Mouse (Mus musculus): ENCODE results near the gene Dgki. TPM values are rescaled to one million over a fixed set of nuclear protein-coding genes. Genes with fewer than 3 reads are reported as not detected.
"Not testable (repeated sequence)": the region's sequence is repeated elsewhere in the genome, so short reads cannot be mapped to it uniquely, and the experiment has no call there.

The Dgki gene
- polyA plus RNA-seq, 1 experiment from 2014 or later = 0.97 TPM

DNA sequence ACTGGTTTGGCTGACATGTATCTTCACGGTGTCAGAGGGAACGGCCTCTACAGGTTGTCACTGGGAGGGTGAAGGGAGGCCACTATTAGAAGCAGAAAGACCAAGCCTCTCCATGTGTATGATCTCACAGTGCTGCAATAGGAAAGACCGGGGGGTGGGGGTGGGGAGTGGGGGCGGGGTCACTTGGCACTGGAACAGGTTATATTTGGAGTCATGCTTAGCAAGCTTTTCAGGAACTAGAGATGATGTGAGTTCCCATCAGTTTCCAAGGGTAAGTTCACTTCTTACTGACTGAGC, 156.2 kb downstream of the Dgki start:
- H3K27ac ChIP-seq (replicated peaks; ENCODE audit: low read depth, low read length) = no peak overlapping the region
- ATAC-seq (ENCODE audit: insufficient number of reproducible peaks, low FRiP score, low TSS enrichment, low read depth) (no peak), DNase-seq (ENCODE audit: low spot score) (no peak)
- H3K4me2 ChIP-seq (ENCODE audit: low read depth, severe bottlenecking) = no peak overlapping the region
- no peaks in the 10 kb centered on the region for H3K4me1 ChIP-seq (ENCODE audit: control insufficient read depth, insufficient read depth, low read length)
- no peak overlapping the region for H3K4me3 ChIP-seq (ENCODE audit: low read depth, low read length)
- H3K36me3 ChIP-seq (ENCODE audit: control insufficient read depth, insufficient read depth, low read length) = no peaks in the 10 kb centered on the region
- 81% methylated on average over 4 of the region's 4 CpGs for WGBS
- no peak overlapping the region for H3K9ac ChIP-seq (ENCODE audit: low read length)
- no peaks in the 10 kb centered on the region for H3K9me3 ChIP-seq (ENCODE audit: control insufficient read depth, low read length)
- no peaks in the 10 kb centered on the region for H3K27me3 ChIP-seq (ENCODE audit: control insufficient read depth, insufficient read depth, low read length)

DNA sequence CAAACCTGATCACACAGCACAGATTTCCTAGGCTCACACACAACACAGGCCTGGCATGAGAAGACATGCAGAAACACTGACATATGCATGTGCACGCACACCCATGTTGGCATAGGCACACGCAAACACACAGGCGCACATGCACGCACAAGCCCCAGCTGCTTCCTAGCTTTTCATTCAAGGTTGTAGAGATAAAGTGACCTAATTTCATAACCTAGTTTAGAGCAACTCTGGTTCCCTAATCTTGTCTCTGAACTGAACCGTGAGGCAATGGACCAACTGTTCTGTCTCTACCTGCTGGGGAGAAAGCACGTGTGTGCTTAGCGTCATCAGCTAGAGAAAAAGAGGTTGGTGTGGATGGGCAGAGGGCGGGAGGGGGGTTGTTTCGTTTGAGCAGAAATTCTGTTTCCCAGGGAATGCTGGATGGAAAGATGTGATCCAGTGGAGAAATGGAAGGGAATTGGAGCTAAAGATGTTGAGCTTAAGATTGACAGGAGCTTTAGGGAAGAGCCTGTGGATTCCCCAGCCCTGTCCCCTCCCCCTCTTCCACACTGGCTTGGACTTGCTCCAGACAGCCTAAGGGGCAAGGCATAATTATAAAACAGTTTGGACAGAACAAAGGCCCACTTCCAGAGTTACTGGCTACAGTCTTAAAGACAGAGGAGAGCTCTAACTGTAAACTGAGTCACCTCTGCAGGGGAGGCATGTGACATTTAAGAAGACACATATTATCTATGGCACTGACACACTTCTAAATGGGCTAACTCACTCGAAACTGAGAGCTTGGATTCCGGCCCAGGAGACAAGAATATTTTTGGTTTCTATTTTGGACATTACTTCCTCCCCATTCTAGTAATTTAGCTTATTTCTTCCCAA, 156.8 kb downstream of the Dgki start:
- no peak overlapping the region for H3K4me2 ChIP-seq (ENCODE audit: low read depth, severe bottlenecking)
- no peak overlapping the region for H3K9ac ChIP-seq (ENCODE audit: low read length)
- no peaks in the 10 kb centered on the region for H3K27me3 ChIP-seq (ENCODE audit: control insufficient read depth, insufficient read depth, low read length)
- H3K27ac ChIP-seq (replicated peaks; ENCODE audit: low read depth, low read length) = no peak overlapping the region
- no peaks in the 10 kb centered on the region for H3K36me3 ChIP-seq (ENCODE audit: control insufficient read depth, insufficient read depth, low read length)
- H3K9me3 ChIP-seq (ENCODE audit: control insufficient read depth, low read length) = no peaks in the 10 kb centered on the region
- no peak for DNase-seq (ENCODE audit: low spot score)
- H3K4me1 ChIP-seq (ENCODE audit: control insufficient read depth, insufficient read depth, low read length) = no peaks in the 10 kb centered on the region
- ATAC-seq (ENCODE audit: insufficient number of reproducible peaks, low FRiP score, low TSS enrichment, low read depth) = no peak
- no peak overlapping the region for H3K4me3 ChIP-seq (ENCODE audit: low read depth, low read length)
- 87% methylated on average over 11 of the region's 11 CpGs for WGBS

DNA sequence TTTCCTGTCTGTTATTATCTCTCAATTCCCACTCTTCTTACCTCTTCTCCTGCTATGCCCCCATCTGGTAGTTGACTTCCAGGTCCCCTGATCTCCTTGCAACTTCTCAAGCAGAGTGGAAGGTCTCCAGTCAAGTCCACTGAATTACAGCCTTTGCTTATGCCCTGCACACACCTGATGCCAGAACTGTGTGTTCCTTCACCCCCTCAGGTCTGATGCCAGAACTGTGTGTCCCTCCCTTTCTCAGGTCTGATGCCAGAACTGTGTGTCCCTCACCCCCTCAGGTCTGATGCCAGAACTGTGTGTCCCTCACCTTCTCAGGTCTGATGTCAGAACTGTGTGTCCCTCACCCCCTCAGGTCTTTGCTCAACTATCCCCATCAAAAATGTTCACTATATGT, 161.2 kb downstream of the Dgki start:
- H3K4me1 ChIP-seq (ENCODE audit: control insufficient read depth, insufficient read depth, low read length) = no peaks in the 10 kb centered on the region
- no peak overlapping the region for H3K9ac ChIP-seq (ENCODE audit: low read length)
- no peak for ATAC-seq (ENCODE audit: insufficient number of reproducible peaks, low FRiP score, low TSS enrichment, low read depth)
- H3K4me3 ChIP-seq (ENCODE audit: low read depth, low read length) = no peak overlapping the region
- H3K36me3 ChIP-seq (ENCODE audit: control insufficient read depth, insufficient read depth, low read length) = no peaks in the 10 kb centered on the region
- H3K27me3 ChIP-seq (ENCODE audit: control insufficient read depth, insufficient read depth, low read length) = no peaks in the 10 kb centered on the region
- H3K9me3 ChIP-seq (ENCODE audit: control insufficient read depth, low read length) = no peaks in the 10 kb centered on the region
- H3K27ac ChIP-seq (replicated peaks; ENCODE audit: low read depth, low read length) = no peak overlapping the region
- no peak overlapping the region for H3K4me2 ChIP-seq (ENCODE audit: low read depth, severe bottlenecking)
- no peak for DNase-seq (ENCODE audit: low spot score)

DNA sequence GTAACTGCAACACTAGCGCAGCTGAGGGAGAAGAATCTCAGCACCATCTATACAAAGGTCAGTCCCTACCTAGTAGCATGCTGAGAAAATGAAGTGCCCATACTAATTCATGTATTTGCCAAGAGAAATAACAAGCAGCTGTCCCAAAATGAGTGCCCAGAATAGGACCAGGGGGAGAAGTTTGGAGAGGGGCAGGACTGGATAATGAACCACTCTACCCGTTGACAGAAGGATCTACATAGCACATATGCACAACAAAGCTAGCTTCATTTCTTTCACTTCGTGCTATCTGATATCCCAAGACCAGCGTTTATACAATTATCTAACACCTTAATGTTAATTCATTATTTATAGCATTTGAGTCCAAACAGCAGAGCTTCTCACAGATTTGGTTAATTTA, 168.7 kb downstream of the Dgki start:
- H3K27ac ChIP-seq (replicated peaks; ENCODE audit: low read depth, low read length) = no peak overlapping the region
- H3K9ac ChIP-seq (ENCODE audit: low read length) = no peak overlapping the region
- ATAC-seq (ENCODE audit: insufficient number of reproducible peaks, low FRiP score, low TSS enrichment, low read depth) = no peak
- no peak overlapping the region for H3K4me2 ChIP-seq (ENCODE audit: low read depth, severe bottlenecking)
- WGBS = 90% methylated on average over 4 of the region's 4 CpGs
- H3K4me3 ChIP-seq (ENCODE audit: low read depth, low read length) = no peak overlapping the region
- H3K27me3 ChIP-seq (ENCODE audit: control insufficient read depth, insufficient read depth, low read length) = no peaks in the 10 kb centered on the region
- no peaks in the 10 kb centered on the region for H3K36me3 ChIP-seq (ENCODE audit: control insufficient read depth, insufficient read depth, low read length)
- no peaks in the 10 kb centered on the region for H3K9me3 ChIP-seq (ENCODE audit: control insufficient read depth, low read length)
- DNase-seq (ENCODE audit: low spot score) = no peak
- no peaks in the 10 kb centered on the region for H3K4me1 ChIP-seq (ENCODE audit: control insufficient read depth, insufficient read depth, low read length)

DNA sequence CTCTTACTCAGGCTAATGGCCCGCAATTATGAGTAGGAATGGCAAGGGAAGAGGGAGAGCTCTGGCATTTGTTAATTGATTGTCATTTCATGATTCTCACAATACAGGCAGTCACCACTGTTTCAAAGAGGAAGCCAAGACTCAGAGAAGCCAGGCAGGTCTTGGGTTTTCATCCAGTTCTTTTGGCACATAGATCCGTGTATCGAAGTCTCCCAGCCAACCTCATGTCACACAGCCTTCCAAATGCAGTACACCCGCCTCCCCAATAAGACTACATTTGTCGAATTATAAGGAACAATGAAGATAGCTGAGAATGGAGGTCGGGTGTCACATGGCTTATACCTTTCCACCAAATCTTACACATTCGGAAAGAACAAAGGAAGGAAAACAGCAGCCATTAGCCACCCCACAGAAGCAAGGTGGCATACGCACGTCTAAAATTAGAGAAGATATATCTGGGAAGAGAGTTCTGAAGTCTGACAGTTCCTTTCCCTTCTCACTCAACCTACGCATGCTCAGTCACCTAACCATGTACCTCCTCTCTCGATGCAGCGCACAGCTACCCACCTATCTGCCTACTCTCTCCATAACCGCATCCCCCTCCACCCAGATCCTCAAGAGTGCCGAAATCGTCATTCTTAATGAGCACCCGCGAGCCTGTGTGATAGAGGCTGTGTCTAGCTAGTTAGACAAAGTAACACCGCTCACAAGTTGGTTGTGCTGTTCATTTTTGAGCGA, 179.4 kb downstream of the Dgki start:
- DNase-seq (ENCODE audit: low spot score) = no peak
- Histone ChIP-seq H3K4me2 (ENCODE audit: low read depth, severe bottlenecking) (no peak overlapping the region), H3K9ac (ENCODE audit: low read length) (no peak overlapping the region), H3K4me3 (ENCODE audit: low read depth, low read length) (no peak overlapping the region), H3K36me3 (ENCODE audit: control insufficient read depth, insufficient read depth, low read length) (no peaks in the 10 kb centered on the region), H3K9me3 (ENCODE audit: control insufficient read depth, low read length) (no peaks in the 10 kb centered on the region), H3K27me3 (ENCODE audit: control insufficient read depth, insufficient read depth, low read length) (no peaks in the 10 kb centered on the region), H3K4me1 (ENCODE audit: control insufficient read depth, insufficient read depth, low read length) (no peaks in the 10 kb centered on the region), H3K27ac (replicated peaks; ENCODE audit: low read depth, low read length) (no peak overlapping the region)
- ATAC-seq (ENCODE audit: insufficient number of reproducible peaks, low FRiP score, low TSS enrichment, low read depth) = no peak
- WGBS = 91% methylated on average over 19 of the region's 19 CpGs

DNA sequence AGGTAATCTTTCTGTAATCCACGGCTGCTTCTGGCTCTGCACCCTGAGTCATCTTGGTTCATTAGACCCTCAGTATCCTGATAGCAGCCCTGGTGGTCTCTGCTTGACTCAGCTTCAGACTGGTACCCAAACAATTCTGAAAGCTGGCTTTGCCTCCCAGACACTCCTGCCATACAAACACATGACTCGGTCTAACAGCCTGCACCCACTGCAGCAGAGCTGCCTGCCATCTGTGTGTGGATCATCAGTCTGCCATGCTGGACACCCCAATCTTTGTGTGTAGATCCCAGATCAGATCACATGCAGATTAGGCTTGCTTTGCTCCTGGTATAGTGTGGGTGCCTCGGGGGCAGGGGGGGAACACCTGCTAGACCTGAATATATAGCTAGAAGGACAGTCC, 180.8 kb downstream of the Dgki start:
- H3K36me3 ChIP-seq (ENCODE audit: control insufficient read depth, insufficient read depth, low read length) = no peaks in the 10 kb centered on the region
- H3K4me1 ChIP-seq (ENCODE audit: control insufficient read depth, insufficient read depth, low read length) = no peaks in the 10 kb centered on the region
- no peak for DNase-seq (ENCODE audit: low spot score)
- H3K27me3 ChIP-seq (ENCODE audit: control insufficient read depth, insufficient read depth, low read length) = no peaks in the 10 kb centered on the region
- H3K4me2 ChIP-seq (ENCODE audit: low read depth, severe bottlenecking) = no peak overlapping the region
- ATAC-seq (ENCODE audit: insufficient number of reproducible peaks, low FRiP score, low TSS enrichment, low read depth) = no peak
- WGBS = 86% methylated on average over 3 of the region's 3 CpGs
- no peaks in the 10 kb centered on the region for H3K9me3 ChIP-seq (ENCODE audit: control insufficient read depth, low read length)
- no peak overlapping the region for H3K27ac ChIP-seq (replicated peaks; ENCODE audit: low read depth, low read length)
- no peak overlapping the region for H3K4me3 ChIP-seq (ENCODE audit: low read depth, low read length)
- no peak overlapping the region for H3K9ac ChIP-seq (ENCODE audit: low read length)

DNA sequence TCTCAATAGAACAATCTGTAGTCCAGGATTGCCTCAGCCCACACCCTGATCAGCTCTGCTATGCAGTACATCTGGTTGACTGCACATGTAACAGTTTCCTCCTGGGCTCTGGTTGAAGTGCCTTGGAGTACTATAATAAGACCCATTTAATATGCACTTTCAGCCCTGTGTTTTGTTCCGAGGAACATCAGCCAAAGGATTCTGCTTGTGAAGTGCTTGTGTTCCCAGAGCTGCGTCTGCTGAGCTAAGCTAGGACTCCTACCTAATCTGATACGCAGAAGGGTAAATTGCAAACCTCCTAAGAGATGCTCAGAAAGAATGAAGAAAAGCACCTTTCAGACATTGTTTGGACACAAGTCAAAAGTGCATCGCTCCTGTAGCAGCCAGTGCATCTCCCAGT, 186.9 kb downstream of the Dgki start:
- H3K9ac ChIP-seq (ENCODE audit: low read length) = no peak overlapping the region
- DNase-seq (ENCODE audit: low spot score) (no peak), ATAC-seq (ENCODE audit: insufficient number of reproducible peaks, low FRiP score, low TSS enrichment, low read depth) (no peak)
- no peaks in the 10 kb centered on the region for H3K36me3 ChIP-seq (ENCODE audit: control insufficient read depth, insufficient read depth, low read length)
- H3K4me3 ChIP-seq (ENCODE audit: low read depth, low read length) = no peak overlapping the region
- H3K4me1 ChIP-seq (ENCODE audit: control insufficient read depth, insufficient read depth, low read length) = no peaks in the 10 kb centered on the region
- no peaks in the 10 kb centered on the region for H3K9me3 ChIP-seq (ENCODE audit: control insufficient read depth, low read length)
- no peaks in the 10 kb centered on the region for H3K27me3 ChIP-seq (ENCODE audit: control insufficient read depth, insufficient read depth, low read length)
- no peak overlapping the region for H3K27ac ChIP-seq (replicated peaks; ENCODE audit: low read depth, low read length)
- H3K4me2 ChIP-seq (ENCODE audit: low read depth, severe bottlenecking) = no peak overlapping the region
- WGBS = 91% methylated on average over 4 of the region's 4 CpGs

DNA sequence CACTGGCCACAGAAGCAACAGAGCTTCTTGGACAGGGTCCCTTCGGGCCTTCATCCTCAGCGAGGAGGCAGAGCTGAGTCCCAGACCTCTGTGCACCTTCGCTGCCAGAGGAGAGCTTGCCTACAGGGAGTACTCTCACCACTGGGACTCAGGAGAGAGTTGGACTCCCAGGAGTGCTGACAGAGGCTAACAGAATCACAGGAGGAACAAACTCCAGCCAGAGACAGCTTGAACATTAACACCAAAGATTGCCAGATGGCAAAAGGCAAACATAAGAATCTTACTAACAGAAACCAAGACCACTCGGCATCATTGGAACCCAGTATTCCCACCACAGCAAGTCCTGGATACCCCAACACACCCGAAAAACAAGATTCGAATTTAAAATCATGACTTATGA, 193.7 kb downstream of the Dgki start:
- DNase-seq (ENCODE audit: low spot score); H3K9me3 ChIP-seq (ENCODE audit: control insufficient read depth, low read length); H3K36me3 ChIP-seq (ENCODE audit: control insufficient read depth, insufficient read depth, low read length); H3K4me2 ChIP-seq (ENCODE audit: low read depth, severe bottlenecking); H3K4me1 ChIP-seq (ENCODE audit: control insufficient read depth, insufficient read depth, low read length); H3K27me3 ChIP-seq (ENCODE audit: control insufficient read depth, insufficient read depth, low read length); H3K9ac ChIP-seq (ENCODE audit: low read length); H3K27ac ChIP-seq (replicated peaks; ENCODE audit: low read depth, low read length); ATAC-seq (ENCODE audit: insufficient number of reproducible peaks, low FRiP score, low TSS enrichment, low read depth); H3K4me3 ChIP-seq (ENCODE audit: low read depth, low read length): not testable (repeated sequence)
- WGBS = 91% methylated on average over 6 of the region's 6 CpGs

Data from limb, embryonic 11.5 days (tissue).